Comparison of ENCODE assay signal across 21 mouse cellular contexts in the genomic region with DNA sequence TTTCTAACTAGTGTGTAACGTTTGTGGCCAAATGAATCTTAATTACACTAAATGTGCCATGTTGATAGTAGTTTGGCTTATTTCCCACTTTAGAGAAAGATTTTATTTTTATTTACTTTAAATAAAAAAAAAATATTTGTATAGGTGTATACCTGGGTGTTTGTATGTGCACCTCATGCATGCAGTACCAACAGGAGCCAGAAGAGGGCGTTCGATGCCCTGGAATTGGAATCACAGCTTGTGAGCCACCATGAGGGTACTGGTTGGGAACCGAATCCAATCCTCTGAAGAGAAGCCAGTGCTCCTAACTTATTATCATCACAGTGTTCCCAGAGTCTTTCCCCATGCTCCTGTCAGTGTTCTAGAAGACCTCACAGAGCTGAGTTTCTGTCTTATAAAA. TPM values are rescaled to one million over a fixed set of nuclear protein-coding genes. Genes with fewer than 3 reads are reported as not detected.
A peak's percentile ranks its signal among the peaks of the same experiment; 100 is the strongest.
DNase-seq lines count a peak whose midpoint lies in the region; ATAC-seq and TF ChIP-seq lines count a peak whose summit lies in the region.
"Had no signal": no experiment of that assay in that cellular context is flagged by ENCODE, and none has a peak within 500 bp of the region (broad histone marks: within the 10 kb centered on the region; RNA-seq: fewer than 3 reads in every experiment).

No protein-coding gene starts in this region.

- H3K9me3 ChIP-seq in forebrain, postnatal 0 days (ENCODE audit: low read length) = no peaks in the 10 kb centered on the region
- H3K9me3 ChIP-seq in forebrain, embryonic 12.5 days = no peaks in the 10 kb centered on the region
- no peaks in the 10 kb centered on the region for H3K9me3 ChIP-seq in limb, embryonic 10.5 days (replicated peaks)
- H3K9me3 ChIP-seq: intestine, embryonic 15.5 days; lung, embryonic 15.5 days; stomach, embryonic 15.5 days had no signal

- no peak for ATAC-seq in forebrain, postnatal 0 days
- no peak for ATAC-seq in forebrain, embryonic 12.5 days (ENCODE audit: low FRiP score)
- ATAC-seq: intestine, embryonic 15.5 days had no signal

- no peak overlapping the region for H3K4me3 ChIP-seq in forebrain, postnatal 0 days (ENCODE audit: low read depth, low read length)
- no peak overlapping the region for H3K4me3 ChIP-seq in forebrain, embryonic 12.5 days (replicated peaks)
- H3K4me3 ChIP-seq in layer of hippocampus, adult 2 months = no peak overlapping the region
- no peak overlapping the region for H3K4me3 ChIP-seq in testis, adult 2 months (ENCODE audit: control insufficient read depth, low read depth, low read length)
- no peak overlapping the region for H3K4me3 ChIP-seq in limb, embryonic 10.5 days
- H3K4me3 ChIP-seq: intestine, embryonic 15.5 days; limb, embryonic 12.5 days; lung, embryonic 15.5 days; stomach, embryonic 15.5 days had no signal

- H3K27ac ChIP-seq in forebrain, postnatal 0 days (ENCODE audit: low read depth, low read length) = no peak overlapping the region
- no peak overlapping the region for H3K27ac ChIP-seq in forebrain, embryonic 12.5 days
- no peak overlapping the region for H3K27ac ChIP-seq in layer of hippocampus, adult 2 months
- no peak overlapping the region for H3K27ac ChIP-seq in testis, adult 2 months (ENCODE audit: control insufficient read depth, insufficient read depth, low read depth, low read length)
- no peak overlapping the region for H3K27ac ChIP-seq in limb, embryonic 10.5 days
- H3K27ac ChIP-seq: intestine, embryonic 15.5 days; limb, embryonic 12.5 days; lung, embryonic 15.5 days; stomach, embryonic 15.5 days had no signal

- H3K36me3 ChIP-seq in forebrain, postnatal 0 days (ENCODE audit: insufficient read depth) = peaks cover 30% of the 10 kb centered on the region
- peaks cover 30% of the 10 kb centered on the region for H3K36me3 ChIP-seq in forebrain, embryonic 12.5 days (replicated peaks)
- H3K36me3 ChIP-seq in testis, adult 2 months (ENCODE audit: control insufficient read depth, insufficient read depth, low read length) = no peaks in the 10 kb centered on the region
- H3K36me3 ChIP-seq in limb, embryonic 10.5 days = no peaks in the 10 kb centered on the region
- H3K36me3 ChIP-seq: intestine, embryonic 15.5 days; limb, embryonic 12.5 days; lung, embryonic 15.5 days; stomach, embryonic 15.5 days had no signal

- no peaks in the 10 kb centered on the region for H3K4me1 ChIP-seq in forebrain, postnatal 0 days (ENCODE audit: insufficient read depth)
- H3K4me1 ChIP-seq in forebrain, embryonic 12.5 days = peaks cover 12% of the 10 kb centered on the region; the same call in 1 of the 2 replicates
- H3K4me1 ChIP-seq in testis, adult 2 months (ENCODE audit: control insufficient read depth, insufficient read depth, low read length) = peaks cover 4% of the 10 kb centered on the region
- no peaks in the 10 kb centered on the region for H3K4me1 ChIP-seq in limb, embryonic 10.5 days
- H3K4me1 ChIP-seq: intestine, embryonic 15.5 days; limb, embryonic 12.5 days; lung, embryonic 15.5 days; stomach, embryonic 15.5 days had no signal

- no peak overlapping the region for H3K9ac ChIP-seq in forebrain, postnatal 0 days
- no peak overlapping the region for H3K9ac ChIP-seq in forebrain, embryonic 12.5 days
- H3K9ac ChIP-seq: intestine, embryonic 15.5 days; limb, embryonic 12.5 days; lung, embryonic 15.5 days; stomach, embryonic 15.5 days had no signal

- H3K4me2 ChIP-seq in forebrain, postnatal 0 days (ENCODE audit: low read depth) = no peak overlapping the region
- no peak overlapping the region for H3K4me2 ChIP-seq in forebrain, embryonic 12.5 days
- H3K4me2 ChIP-seq: intestine, embryonic 15.5 days; limb, embryonic 12.5 days; lung, embryonic 15.5 days; stomach, embryonic 15.5 days had no signal

- TF ChIP-seq CTCF in forebrain, postnatal 0 days (IDR thresholded peaks at IDR 0.05; ENCODE audit: low read depth) = peak; percentile 60
- TF ChIP-seq CTCF in layer of hippocampus, adult 2 months (conservative IDR thresholded peaks at IDR 0.05) = peak; percentile 71
- peak; percentile 63; the same call in 1 of the 2 replicates for TF ChIP-seq CTCF in testis, adult 2 months (IDR thresholded peaks at IDR 0.05; ENCODE audit: control insufficient read depth, insufficient read depth, insufficient replicate concordance, low read depth, low read length)

- H3K27me3 ChIP-seq in forebrain, postnatal 0 days (ENCODE audit: insufficient read depth, low read length) = no peaks in the 10 kb centered on the region
- H3K27me3 ChIP-seq in forebrain, embryonic 12.5 days = no peaks in the 10 kb centered on the region
- no peaks in the 10 kb centered on the region for H3K27me3 ChIP-seq in testis, adult 2 months (ENCODE audit: control insufficient read depth, insufficient read depth, low read length)
- H3K27me3 ChIP-seq in limb, embryonic 10.5 days (ENCODE audit: low read depth, poor library complexity, severe bottlenecking) = no peaks in the 10 kb centered on the region
- H3K27me3 ChIP-seq: intestine, embryonic 15.5 days; limb, embryonic 12.5 days; lung, embryonic 15.5 days; stomach, embryonic 15.5 days had no signal

- WGBS in forebrain, postnatal 0 days = 86% methylated on average over 4 of the region's 4 CpGs
- 84% methylated on average over 4 of the region's 4 CpGs for WGBS in forebrain, embryonic 12.5 days
- WGBS in limb, embryonic 10.5 days = 87% methylated on average over 4 of the region's 4 CpGs

- TF ChIP-seq POLR2A in testis, adult 2 months (IDR thresholded peaks at IDR 0.05; ENCODE audit: control insufficient read depth, low read depth, low read length) = no peak

- no peak for DNase-seq in forebrain, postnatal 0 days
- no peak for DNase-seq in layer of hippocampus, adult 2 months (ENCODE audit: low spot score in 2 of 2)
- DNase-seq in layer of hippocampus, adult 11-12 months (ENCODE audit: low spot score) = no peak
- no peak for DNase-seq in testis, postnatal 10 days (ENCODE audit: low spot score)
- no peak for DNase-seq in limb, embryonic 10.5 days (ENCODE audit: low spot score)
- DNase-seq in spleen, postnatal 14 days (ENCODE audit: low spot score in 2 of 2) = no peak
- DNase-seq: adrenal gland, postnatal 36 days; gastrocnemius, postnatal 25 days; kidney, postnatal 4 days; layer of hippocampus, postnatal 36 days; retina, postnatal 1 day; thymus, postnatal 36 days had no signal

RNA-seq across cellular contexts. Expression of a gene that starts 42.2 kb away (rescaled TPM):
- 180 and 184 TPM in 2 replicates for total RNA-seq in forebrain, postnatal 0 days (2014; rRNA removed)
- 102 and 131 TPM in 2 replicates for polyA plus RNA-seq in forebrain, postnatal 0 days (2015; fragmentation: Nextera tagmentation; extraction: Ambion mirVana)
- 46.6 and 51.7 TPM in 2 replicates for polyA plus RNA-seq in forebrain, embryonic 12.5 days (2016; fragmentation: Nextera tagmentation; extraction: Ambion mirVana)
- total RNA-seq in layer of hippocampus, adult 2 months (2021) = 100 to 1,000 TPM; 313 to 329 TPM
- polyA plus RNA-seq in testis, adult 2 months (2012; rRNA removed) = 1.5 and 2.0 TPM in 2 replicates
- 2.4 and 5.7 TPM in 2 replicates for polyA plus RNA-seq in limb, embryonic 10.5 days (2016; fragmentation: Nextera tagmentation; extraction: Ambion mirVana)
- total RNA-seq: hematopoietic stem cell, adult 5-6 weeks; megakaryocyte-erythroid progenitor cell, adult 5-6 weeks; monocyte, adult 5-6 weeks had no signal
